Mouse (Mus musculus) liver (tissue): ENCODE measurements around the gene Ccl12.

Experiments used
- DNase-seq: peaks from one replicate; pipeline ENCODE4 v3.0.0-alpha.2; 2020; ENCODE audit warnings: mixed read lengths

Gene Ccl12

DNA sequence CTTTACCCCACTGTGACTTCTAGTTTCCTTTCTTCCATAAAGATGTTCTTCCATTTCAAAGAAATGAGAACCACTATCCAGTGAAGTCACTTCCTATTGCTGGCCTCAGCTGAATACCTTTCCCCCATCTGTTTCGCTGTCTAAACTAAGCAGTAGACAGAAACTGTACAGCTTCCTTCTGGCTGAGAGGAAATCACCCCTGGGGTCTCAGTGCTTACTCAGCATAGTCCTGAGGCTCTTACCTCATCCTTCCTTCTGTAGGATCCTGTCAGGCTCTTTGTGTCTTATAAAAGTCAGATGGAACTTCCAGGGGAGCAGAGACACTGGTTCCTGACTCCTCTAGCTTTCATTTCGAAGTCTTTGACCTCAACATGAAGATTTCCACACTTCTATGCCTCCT lies at the start of gene Ccl12:
Gene Ccl12, plus strand, starts transcription at position 317 of the 400 bp plus-strand sequence.
- no peak for DNase-seq

DNA sequence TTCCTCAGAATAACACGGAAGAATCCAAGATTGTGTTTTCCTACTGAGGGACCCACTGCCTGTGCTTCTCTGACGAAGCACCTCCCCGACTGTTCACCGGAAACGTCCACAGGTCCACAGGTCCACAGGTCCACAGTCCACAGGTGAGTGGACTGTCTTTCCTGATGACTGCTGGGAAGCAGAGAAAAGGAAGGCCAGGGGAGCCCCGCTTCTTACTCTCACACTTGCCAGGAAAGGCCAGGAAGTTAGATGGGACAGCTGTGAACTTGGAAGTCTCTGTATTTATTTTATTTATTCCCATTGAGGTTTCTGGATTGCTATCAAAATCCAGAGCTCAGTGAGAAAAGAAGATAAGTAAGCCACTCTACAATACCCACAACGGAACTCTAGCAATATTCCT lies 47.8 kb upstream of the Ccl12 start:
- no peak for DNase-seq

DNA sequence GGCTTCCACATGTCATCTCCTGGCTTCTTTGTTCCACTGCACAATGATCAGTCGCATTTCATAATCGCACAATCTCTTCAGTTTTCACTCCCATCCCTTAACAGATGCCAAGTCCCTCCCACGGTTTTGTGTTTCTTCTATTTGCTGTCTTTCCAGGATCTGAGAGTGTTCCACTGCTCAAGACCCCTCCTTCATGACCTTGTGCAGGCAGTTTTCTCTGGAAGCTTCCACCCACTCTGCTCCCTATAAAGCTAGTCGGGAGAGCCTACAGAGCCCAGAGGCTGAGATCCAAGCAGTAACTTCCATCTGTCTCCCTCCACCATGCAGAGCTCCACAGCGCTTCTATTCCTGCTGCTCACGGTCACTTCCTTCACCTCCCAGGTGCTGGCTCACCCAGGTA lies 44.0 kb upstream of the Ccl12 start, which contains the start of gene Ccl11:
Gene Ccl11, plus strand, starts transcription at position 178 of the 400 bp plus-strand sequence.
- DNase-seq, result no peak

DNA sequence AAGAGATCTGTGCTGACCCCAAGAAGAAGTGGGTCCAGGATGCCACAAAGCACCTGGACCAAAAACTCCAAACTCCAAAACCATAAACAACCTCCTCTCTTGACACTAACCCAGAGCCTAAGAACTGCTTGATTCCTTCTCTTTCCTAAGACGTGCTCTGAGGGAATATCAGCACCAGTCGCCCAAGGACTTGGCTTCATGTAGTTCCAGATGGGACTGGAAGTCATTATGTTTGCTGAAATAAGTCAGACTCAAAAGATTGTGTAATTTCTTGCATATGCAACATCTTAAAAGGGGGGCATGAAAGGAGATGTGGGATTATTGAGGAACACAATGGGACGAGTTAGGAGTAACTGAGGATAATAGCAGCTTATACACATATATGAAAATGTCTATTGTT lies 39.4 kb upstream of the Ccl12 start:
- DNase-seq, result no peak

DNA sequence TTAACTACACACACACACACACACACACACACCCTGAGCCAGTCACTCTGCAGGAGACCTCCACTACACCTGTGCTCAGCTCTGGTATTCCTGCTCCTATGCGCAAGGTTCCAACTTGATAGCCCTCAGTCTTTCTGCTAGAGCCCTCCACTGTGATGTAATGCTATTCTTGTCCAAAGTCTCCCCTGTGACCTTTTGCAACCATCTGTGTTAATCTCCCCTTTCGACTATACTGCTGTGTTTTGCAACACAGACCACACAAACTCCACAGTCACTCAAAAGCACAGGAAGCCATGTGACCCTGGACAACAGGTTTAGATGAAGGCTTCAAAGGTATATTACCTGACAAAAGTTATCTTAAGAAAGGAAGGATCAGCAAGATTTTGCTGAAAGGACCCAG lies 38.2 kb upstream of the Ccl12 start:
- DNase-seq, result no peak

DNA sequence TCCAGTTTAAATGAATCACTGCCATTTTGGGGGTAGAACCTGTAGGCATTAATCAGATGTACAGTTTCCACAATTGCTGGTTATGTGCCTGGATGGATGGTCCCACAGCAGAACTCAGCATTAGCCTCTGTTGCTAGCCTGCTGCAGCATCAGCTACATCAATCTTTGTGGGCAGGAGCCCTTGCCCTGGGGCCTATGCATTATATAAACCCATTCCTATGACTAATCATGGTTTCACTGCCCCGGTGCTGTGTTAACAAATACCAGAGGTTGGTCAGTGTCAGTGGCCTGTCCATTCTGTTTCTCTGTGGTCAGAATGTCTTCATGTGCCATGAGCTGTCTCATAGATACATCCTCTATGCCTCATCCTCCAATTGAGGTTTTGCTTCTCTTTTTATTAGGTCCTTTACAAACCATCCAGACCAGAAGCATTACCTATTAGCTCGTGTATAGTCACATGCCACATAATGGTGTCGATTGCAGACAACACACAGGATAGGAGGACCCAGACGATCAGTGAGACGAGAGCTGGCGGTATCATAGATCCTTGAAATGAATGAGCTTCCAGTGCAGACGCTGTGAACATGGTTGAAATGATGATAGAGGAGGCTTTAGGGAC lies 34.6 kb upstream of the Ccl12 start:
- no peak for DNase-seq

DNA sequence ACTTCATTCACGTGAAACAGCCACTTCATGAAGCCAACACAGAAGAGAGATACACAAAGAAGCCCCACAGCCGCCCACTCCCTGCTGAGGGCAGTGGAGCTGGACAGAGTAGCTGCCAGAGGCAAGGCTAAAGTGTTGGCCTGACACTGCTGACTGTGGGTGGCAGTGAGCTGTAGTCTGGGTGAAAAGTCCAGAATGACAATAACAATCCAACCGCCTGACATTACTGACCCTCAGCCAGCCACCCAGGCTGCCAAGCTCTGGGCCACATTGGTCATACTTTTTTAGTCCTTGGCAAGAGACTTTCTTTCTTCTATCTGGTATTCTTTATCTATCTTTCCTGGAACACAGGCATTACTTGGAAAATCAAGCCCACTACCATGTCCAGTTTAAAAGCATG lies 30.6 kb upstream of the Ccl12 start:
- no peak for DNase-seq

DNA sequence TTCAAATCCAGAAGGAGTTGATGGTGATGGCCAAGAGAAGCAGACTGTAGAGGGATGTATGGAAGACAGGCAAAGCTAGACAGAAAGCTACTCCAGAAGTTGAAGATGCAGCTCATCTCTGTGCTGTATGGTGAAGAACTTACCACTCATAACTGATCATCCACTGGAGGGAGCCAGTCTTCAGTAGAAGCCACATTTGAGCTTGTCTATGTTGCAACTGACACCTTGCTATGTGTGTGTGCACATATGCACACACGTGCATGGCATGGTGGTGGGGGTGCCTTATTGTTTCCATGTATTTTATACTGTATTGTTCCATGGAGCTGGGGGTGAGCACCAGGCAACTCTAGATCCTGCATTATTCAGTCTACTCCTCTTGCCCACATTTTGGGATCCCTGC lies 29.3 kb upstream of the Ccl12 start:
- no peak for DNase-seq

DNA sequence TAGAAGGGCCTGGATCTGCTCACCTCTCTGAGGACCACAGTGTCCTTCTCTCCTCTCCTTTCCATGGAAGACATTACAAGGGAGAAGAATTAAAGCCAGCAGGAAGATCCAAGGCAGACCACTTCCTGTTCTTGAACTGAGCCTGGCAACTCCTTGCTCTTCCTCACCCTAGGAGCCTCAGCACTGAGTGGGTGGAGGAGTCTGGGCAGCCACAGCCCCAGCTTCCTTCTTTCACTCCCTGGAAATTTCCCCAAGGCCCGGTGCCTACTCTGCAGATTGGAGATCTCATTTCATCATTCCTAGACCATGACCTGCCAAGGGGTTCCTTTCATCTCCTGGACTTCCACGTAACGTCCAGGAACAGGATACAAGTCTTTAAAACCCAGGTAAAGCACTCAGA lies 28.7 kb upstream of the Ccl12 start:
- DNase-seq, result no peak

DNA sequence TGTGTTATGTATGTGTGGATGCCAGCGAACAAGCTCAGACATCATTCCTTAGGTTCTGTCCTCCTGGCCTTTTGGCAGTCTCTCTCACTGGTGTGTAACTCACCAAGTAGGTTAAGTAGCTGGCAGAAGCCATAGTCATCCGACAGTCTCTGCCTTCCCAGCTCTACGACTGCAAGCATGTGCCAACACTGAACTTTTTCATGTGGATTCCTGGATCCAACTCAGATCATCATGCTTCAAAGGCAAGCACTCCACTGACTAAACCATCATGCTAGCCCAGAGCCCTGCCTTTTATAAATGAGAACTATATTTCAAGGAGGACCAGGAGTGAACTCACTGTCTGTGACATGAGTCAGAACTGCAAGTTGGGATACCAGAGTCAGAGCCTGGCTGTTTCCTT lies 28.0 kb upstream of the Ccl12 start:
- DNase-seq, result no peak

DNA sequence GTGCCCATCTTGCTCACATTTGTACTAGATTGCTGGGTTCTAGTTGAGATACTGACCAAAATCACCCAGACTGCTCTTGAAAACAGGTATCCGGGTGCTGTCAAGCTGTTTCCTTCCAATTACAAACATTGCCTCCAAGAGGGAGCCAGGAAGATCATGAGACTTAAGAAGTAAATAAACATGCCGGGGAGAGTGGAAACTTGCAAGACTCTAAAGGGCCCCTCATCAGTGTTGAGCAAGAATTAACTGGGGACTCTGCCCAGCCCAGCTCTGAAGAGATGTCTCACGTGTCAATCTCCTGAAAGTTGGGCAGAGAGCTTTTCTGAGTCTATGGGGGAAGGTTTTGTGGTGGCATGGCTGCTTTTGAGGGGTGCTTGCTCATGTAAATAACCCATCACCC lies 24.6 kb upstream of the Ccl12 start:
- no peak for DNase-seq

DNA sequence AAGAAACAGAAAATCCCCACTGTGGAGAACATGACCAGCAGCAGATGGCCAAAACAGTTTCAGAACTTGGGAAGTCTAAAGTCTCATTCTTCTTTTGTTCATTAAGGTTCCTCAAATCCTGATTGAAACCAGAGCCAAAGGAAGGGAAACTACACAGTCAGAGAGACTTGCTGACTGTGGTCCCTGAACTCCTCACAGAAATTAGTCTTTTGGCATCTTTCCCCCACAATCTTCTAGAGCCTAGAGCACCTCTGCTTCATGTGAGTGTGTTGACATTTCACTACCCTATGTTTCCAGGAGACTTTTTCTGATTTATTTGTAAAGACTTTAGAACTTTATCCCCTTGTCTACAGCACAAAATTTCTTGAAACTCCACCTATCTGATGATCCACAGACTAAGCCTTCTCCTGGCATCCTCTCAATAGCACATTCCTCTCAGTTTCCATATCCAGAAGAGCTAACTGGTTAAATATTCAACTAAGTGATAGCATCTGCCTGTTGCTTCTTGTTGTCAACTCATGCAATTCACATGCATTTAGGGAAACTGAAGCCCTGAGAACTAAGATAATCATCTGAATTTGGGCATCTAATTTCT lies 23.4 kb upstream of the Ccl12 start:
- DNase-seq, result no peak

DNA sequence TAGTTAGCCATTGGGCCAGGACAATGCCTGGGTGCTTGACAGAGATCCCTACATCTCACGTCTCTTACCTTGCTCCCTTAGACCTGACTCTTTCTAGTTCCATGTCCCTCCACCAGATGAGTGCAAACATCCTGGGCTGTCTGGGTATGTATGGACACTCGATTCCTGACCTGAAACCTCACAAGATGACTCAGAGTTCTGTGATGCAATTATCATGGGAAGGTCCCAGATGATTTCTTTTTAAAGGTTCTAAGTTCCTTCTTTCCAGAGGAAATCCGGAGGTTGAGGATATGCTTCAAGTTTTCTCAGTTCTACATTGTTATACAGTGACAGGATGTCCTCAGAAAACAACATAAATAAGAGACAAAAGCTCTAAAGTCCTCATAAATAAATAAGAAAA lies 20.8 kb upstream of the Ccl12 start:
- DNase-seq, result no peak

DNA sequence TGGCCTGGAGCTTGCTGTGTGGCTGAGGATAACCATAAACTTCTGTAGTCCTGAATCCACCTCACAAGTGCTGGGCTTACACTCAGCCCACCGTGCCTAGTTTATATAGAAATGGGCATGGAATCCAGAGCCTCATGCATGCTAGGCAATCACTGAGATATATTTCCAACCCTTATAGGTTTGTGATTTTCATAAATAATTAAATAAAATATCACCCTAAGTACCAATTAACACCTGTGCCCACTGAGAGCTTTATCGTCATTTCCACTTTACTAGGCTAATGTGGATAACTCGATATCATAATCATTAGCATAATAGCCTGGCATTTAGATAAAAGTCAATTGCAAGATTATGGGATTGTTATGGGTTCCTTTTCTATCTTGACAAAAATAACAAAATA lies 17.3 kb upstream of the Ccl12 start:
- no peak for DNase-seq

DNA sequence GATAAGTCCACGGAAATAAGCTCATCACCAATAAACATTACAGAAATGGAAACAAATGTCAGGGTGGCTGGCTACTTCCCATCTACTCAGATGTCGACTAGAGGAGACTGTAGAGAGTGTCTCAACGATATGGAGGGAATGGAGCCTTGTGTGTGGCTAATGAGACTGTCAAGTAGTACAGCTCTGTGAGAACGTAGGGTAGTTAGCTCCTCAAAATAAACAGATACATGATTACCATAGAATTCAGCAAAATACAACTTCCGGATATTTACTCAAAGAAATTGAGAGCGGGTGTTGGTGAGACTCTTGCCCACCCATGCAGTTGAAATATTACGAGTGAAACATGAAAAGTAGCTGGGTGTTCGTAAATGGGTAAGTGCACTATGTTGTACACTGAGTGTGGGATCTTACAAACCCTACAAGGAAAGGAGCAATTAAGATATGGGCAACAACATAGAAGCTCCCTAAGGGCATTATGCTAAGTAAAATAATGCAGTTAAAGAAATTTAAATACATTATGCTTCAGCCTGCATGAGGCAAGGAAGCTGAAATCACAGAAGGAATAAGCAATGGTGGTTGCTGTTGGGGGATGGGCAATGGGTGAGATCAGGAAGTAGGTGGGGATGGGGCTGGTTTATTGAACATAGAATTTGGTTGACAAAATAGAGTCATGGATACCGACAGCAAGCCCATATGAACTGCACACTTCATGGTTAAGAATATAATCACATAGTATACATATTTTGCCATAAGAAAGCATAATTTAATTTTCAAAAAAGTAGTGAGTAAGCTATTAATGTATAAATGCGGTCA lies 1.9 kb upstream of the Ccl12 start:
- DNase-seq, result no peak

DNA sequence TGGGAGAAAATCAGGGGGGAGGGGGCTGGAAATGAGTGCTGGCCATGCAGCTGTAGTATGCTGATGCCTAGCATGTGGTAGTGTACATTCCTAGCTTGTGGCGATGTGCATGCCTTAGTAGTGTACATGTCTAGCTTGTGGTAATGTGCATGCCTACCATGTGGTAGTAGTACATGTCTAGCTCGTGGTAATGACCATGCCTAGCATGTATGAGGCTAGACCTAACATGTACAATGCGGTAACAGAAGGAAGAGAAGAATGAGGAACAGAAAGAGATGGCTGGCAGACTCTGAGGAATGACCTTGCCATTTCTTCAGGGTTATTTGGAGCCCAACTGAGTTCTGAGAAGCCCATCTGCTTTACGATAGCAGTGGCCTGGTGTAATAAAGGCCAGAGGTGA lies 558 bp upstream of the Ccl12 start:
- no peak for DNase-seq

DNA sequence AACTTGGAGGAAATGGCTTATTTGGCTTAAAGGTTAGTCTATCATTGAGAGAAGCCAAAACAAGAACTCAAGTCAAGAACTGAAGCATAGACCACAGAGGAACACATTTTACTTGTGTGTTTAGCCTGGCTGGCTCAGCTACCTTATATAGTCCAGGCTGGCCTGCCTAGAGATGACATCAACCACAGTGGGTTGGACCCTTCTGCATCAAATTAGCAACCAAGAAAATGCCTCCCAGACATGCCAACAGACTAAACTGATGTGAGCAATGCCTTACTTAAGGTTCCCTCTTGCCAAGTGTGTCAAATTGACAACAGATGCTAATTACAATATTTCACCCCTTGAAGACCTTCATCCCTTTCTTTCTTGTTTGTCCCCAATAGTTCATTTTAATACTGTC lies 8.0 kb downstream of the Ccl12 start:
- no peak for DNase-seq

DNA sequence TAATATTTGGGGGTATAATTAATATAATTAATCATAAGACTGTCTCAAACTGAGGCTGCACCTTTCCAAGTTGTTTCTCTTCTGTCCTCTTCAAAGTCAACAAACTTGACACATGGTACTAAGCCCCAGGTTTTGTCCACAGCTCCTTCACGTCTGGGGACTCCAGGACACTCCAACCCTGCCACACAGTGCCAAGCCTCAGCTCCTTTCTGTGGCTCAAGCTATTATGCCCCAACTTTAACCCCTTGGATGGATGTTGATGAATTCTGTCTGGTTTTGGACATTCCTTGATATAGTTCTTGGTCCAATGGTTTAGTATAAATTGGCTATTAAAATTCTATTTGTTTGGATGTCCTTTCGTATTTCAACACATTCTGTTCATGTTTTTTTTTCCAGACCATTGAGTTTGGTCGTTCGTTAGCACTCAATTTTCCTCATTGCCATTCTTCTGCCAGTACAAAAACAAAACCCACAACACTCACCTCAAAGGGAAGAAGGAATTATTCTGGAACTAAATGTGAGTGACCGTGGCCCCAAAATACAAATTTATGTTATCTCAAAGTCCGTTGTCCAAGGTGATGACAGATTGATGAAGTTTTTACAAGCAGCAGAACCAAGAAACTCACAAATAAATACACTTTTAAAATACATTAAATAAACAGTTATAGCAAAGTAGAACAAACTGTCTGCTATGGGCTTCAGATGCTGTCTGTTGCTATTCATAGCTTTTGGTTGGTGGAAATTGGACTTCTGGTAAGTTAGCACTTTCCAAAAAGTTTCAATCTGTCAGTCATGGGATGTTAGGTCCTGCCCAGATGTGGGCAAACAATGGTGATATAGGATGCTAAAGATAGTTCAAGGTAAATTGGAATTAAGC lies 9.0 kb downstream of the Ccl12 start:
- no peak for DNase-seq

DNA sequence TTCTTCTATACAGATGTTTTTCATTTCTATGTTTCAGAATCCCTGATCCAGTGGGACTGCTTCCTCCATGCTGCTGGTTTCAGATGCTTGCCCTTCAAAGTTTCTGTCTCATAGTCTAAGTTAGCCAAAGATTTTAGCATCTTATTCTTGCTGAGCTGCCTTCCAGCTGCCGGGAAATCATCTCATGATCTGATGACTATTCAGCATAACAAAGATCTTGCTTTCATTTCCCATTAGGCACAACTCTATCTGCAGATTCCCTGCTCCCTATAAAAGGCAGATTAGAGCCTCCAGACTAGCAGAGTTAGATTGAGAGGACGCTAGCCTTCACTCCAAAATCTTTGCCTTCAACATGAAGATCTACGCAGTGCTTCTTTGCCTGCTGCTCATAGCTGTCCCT lies 13.2 kb downstream of the Ccl12 start, which contains the start of gene Ccl8:
Gene Ccl8, plus strand, starts transcription at position 301 of the 400 bp plus-strand sequence.
- DNase-seq, result no peak

DNA sequence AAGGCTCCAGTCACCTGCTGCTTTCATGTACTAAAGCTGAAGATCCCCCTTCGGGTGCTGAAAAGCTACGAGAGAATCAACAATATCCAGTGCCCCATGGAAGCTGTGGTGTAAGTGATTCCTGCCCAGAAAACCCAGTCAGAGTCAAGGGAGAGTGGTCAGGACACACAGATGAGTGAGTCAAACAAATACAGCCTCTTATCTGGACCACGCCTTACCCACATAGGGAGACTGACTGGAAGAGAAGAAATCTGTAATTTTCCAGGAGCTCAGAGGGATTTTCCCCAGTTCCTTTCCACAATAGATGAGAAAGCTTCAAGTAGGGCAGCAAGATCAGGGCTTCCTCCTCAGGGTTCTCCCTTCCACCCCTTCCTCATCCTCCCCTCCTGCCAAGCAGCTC lies 14.4 kb downstream of the Ccl12 start:
- DNase-seq, result no peak

DNA sequence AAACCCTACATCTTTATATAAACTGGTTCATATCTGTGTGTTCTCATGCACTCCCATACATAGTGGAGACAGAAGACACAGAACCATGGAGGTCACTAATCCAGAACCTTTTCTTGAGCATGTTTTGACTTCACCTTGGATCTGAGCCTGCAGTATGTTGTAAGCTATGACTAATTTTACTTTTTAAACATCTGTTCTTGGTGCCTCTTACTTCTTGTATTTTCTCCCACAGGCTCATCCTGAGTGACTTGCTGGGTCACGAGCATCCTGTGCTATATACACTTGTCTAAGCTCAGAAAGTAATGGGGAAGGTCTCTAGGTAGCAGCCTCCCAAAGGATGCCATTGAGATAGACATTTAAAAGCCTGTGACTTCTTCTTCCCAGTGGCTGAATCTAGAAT lies 31.3 kb downstream of the Ccl12 start:
- DNase-seq, result no peak

DNA sequence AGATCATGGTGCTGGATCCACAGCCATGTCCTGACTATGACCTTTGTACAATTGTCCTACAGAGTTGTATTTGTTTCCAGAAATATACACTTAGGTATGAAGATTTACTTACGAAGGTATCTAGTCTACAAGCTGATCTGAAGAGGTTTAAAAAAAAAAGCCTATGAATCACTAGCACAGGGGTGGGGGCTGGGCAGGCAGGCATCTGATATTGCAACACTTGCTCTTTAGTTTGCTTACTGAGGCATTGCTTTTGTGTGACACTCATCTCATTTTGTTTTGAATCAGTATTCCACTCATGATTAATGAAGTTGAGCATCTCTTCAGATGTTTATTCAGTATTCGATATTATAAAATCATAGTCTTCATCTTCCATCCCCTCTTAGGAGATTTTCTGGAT lies 34.6 kb downstream of the Ccl12 start:
- DNase-seq, result no peak

DNA sequence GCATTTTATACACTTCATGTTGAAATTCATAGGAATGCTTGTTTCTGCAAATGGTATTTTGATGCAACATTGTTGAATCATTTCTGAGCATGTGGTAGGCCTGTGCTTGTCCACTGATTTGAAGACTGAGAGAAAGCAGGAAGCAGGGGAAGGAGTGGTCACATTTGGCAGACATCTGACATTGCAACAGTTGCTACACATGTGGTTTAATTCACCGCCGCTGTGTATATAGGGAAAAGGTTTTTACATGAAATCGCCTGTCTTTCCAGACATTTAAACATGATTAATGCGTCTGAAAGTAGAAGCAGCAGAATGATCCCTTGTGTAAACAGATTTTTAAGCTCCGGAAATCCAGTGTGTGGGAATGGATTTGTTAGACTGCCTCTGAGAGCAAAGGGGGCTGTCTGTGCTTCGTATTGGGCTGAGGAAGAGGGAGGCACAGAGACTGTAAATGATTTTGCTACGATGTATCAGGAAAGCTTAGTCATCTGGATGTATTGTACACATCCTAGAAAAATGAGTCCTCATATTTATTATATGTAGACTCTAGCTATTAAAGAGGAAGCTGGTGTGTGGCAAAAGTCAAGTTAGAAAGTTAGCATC lies 37.9 kb downstream of the Ccl12 start:
- no peak for DNase-seq
